Mouse (Mus musculus) layer of hippocampus, postnatal 36 days (tissue): ENCODE results near the gene Ahdc1. TPM values are rescaled to one million over a fixed set of nuclear protein-coding genes. Genes with fewer than 3 reads are reported as not detected.
A peak's percentile ranks its signal among the peaks of the same experiment; 100 is the strongest.

Experiments
- DNase-seq, 2 experiments: peaks; one replicate each; pipeline ENCODE4 v3.0.0; 2022
- total RNA-seq, 2 experiments: library from RNA; stranded (reverse); gene quantifications; 2 replicates each; pipeline ENCODE4 v1.2.3; 2021

Ahdc1 gene
- total RNA-seq, 2 experiments from 2014 or later: 111 to 113 TPM

DNA sequence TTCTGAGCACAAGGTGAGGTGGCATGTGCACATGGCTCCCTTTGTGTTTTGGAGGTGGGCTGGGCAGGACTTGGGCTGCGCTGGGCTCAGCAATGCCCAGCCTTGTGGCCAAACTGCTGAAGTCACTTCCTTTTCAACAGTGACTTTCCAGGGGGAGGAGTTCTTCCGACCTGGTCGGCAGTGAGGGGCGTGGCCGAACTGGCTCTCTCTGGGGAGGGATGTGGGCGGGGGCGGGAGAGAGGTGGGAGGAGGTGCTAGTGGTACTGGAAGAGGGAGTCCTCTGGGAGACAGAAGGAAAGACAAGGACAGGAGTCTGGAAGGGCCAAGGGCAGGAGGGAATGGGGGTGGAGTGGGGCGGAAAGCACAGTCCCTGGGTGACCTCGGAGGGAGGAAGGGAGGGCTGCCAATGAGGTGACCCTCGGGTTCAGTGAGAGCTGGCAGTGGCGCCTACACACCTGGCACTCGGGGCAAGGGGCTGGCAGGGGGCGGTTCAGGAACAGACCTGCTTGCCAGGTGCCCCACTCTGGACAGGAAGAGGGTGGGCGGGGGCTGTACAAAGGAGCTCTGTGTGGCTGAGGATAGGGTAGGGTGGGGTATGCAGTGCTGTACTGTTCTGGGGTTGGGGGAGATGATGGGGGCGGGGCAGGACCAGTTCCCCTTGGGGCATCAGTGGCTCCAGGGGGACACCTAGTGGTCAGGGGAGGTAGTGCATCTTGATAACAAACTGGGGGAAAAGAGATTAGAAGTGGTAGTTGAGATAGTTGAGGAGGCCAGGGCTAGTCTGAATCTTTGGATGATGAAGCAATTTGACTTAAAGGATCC is 45.2 kb downstream of the Ahdc1 start:
- DNase-seq: peak; percentile 39 to 64

DNA sequence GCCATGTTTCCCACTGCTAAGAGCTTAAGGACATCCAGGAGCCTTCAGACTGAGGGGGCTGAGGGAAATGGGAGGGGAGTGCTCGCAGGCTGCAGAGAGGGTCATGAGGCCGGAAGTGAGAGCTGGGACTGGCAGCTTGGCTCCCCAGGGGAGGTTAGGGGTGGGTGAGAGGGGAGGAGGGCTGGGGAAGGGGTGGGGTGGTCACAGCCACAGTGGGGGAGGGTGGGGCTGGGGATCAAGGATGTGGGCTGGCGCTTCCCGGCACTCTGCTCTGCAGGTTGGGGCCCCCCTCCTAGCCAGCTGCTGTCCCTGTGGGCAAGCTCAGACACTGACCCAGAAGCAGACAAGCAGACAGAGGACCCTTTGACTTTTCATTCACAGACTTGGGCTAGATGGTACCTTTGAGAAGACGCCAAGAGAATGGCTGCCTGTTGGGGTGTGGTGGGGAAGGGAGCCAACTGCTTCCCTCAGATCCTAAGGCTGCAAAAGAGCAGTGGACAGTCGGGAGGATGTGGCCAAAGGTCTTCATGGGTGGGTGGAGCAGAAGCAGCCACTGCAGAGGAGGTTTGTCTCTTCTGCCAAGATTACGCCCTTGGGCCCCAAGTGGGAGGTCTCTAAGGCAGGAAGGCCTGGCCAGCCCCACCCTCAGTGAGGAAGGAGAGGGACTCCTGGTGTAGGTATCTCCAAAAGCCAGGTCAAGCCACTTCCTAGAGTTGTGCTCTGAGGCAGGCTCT is 46.5 kb downstream of the Ahdc1 start:
- DNase-seq: peak in 1 of 2 experiments; percentile 10

DNA sequence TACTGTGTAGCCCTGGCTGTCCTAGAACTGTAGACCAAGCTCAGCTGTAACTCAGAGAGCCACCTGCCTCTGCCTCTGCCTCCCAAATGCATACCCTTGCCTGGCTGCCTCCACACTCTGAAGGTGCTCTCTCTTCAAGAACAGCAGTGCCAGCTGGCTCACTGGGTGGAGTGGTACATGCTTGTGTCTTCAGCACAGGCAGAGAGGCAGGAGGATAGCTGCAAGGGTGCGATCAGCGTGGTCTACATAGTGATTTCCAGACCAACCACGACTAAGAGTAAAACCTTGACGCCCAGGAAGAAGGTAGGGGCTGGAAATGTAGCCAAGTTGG is 47.0 kb downstream of the Ahdc1 start:
- DNase-seq: no peak

DNA sequence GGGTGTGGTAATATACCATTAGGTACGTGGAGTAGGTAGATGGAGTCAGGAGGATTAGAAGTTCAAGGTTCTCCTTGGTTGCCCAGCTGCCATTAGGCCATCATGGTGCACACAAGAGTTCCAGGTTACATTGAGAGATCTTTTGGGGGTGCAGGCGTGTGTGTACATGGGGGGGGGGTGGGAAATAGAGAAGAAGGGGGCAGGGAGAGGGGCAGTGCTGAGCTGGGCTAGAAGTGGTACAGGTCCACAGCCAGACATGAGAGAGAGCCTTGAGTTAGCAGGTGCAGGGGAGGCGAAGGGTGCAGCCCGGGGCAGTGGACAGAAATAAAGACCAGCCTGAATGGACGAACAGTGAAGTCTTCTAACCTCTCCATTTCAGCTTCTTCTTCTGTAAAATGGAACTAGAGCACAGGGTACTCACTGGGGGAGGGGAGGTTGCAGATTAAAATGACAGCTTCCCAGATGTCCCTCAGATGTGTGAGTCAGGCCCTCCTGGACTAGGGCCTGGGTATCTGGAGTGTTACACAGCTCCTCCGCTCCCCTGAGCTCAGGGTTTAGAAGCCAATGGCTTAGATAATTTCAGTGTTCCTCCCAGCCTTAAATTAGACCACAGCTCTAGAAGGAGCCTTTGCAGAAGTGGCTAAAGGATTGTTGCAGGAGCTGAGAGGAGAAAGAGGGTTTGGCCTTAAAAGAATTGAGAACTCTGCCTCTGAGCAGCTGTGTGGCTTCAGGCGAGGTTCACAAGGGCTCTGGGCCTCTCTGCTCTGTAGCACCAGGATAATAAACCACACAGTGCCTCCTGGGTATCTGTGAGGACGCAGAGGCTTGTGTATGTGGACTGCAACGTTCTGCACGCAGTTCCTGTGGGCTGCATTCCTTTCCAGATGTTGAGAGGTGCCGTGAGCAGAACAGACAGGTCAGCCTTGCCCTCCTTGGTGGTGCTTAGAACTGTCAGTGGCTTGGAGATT is 47.7 kb downstream of the Ahdc1 start:
- no peak for DNase-seq

DNA sequence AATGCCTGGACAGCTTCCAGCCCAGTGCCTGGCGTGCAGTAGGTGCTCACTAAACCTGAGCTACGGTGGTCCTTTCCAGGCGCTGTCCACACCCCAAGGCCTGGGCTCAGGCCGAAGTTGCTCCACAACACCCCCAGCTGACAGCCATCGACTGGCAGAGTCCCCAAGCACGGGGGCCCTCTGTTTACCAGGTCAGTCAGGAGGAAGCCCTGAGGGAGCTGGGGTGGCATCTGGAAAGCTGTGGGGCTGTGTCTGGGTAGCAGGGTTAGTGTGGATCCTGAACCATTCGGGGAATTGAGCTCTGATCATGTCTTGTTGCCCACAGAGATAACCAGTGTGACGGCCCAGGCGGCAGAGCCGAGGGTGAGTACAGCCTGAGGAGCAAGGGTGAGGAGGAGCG is 49.6 kb downstream of the Ahdc1 start:
- DNase-seq: no peak

DNA sequence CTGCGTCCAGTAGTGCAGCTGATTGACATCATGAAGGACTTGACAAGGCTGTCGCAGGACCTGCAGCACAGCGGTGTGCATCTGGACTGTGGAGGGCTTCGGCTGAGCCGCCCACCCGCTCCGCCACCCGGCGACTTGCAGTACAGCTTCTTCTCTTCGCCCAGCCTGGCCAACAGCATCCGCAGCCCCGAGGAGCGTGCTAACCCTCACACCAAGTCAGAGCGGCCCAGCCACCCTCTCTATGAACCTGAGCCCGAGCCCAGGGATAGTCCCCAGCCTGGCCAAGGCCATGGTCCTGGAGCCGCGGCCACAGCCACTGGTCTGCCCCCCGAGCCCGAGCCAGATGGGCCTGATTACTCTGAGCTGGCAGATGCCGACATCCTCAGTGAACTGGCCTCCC is 50.7 kb downstream of the Ahdc1 start:
- no peak for DNase-seq

DNA sequence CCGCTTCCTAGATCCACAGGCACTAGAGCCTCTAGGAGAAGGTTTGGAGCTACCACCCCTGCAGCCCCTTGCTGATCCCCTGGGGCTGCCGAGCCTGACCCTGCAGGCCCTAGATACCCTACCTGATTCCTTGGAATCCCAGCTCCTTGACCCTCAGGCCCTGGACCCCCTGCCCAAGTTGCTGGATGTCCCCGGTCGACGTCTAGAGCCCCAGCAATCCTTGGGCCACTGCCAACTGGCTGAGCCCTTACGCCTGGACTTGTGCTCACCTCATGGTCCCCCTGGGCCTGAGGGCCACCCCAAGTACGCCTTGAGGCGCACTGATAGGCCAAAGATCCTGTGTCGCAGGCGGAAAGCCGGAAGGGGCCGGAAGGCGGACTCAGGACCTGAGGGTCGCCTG is 51.2 kb downstream of the Ahdc1 start:
- DNase-seq: no peak

DNA sequence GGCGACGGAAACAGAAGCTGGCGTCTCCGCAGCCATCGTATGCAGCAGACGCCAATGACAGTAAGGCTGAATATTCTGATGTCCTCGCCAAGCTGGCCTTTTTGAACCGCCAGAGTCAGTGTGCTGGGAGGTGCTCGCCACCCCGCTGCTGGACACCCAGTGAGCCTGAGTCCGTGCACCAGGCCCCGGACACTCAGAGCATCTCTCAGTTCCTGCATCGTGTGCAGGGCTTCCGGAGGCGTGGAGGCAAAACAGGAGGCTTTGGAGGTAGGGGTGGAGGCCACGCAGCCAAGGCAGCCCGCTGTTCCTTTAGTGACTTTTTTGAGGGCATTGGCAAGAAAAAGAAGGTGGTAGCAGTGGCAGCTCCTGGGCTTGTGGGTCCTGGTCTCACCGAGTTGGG is 52.1 kb downstream of the Ahdc1 start:
- no peak for DNase-seq

DNA sequence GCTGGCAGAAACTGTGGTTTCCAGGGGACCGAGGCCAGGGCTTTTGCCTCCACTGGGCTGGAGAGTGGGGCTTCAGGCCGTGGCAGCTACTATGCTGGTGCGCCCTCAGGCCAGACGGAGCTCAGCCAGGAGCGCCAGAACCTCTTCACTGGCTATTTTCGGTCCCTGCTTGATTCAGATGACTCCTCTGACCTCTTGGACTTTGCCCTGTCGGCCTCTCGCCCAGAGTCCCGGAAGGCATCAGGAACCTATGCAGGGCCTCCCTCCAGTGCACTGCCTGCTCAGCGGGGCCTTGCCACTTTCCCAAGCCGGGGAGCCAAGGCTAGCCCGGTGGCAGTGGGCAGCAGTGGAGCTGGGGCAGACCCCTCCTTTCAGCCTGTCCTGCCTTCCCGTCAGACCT is 52.7 kb downstream of the Ahdc1 start:
- DNase-seq: no peak

DNA sequence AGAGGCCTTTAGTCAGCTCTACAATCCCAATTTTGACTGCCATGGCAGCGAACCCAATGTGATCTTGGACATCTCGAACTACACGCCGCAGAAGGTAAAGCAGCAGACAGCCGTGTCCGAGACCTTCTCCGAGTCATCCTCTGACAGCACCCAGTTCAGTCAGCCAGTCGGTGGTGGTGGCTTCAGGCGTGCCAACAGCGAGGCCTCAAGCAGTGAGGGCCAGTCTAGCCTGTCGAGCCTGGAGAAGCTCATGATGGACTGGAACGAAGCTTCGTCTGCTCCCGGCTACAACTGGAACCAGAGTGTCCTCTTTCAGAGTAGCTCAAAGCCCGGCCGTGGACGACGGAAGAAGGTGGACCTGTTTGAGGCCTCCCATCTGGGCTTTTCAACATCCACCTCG is 53.7 kb downstream of the Ahdc1 start:
- DNase-seq: no peak

DNA sequence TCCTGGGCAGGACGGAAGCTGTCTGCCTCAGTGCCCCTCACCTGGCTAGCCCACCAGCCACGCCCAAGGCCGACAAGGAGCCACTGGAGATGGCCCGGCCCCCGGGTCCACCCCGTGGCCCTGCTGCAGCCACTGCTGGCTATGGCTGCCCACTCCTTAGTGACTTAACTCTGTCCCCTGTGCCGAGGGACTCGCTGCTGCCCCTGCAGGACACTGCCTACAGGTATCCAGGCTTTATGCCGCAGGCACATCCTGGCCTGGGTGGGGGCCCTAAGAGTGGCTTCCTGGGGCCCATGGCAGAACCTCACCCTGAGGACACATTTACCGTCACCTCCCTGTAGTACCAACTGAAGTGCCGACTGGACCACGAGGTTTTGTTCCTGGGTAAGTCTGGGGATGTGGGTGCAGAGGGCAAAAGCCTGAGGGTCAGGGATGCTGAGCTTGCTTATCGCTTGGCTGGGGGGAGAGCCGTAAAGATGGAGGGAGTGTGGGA is 54.9 kb downstream of the Ahdc1 start:
- no peak for DNase-seq

DNA sequence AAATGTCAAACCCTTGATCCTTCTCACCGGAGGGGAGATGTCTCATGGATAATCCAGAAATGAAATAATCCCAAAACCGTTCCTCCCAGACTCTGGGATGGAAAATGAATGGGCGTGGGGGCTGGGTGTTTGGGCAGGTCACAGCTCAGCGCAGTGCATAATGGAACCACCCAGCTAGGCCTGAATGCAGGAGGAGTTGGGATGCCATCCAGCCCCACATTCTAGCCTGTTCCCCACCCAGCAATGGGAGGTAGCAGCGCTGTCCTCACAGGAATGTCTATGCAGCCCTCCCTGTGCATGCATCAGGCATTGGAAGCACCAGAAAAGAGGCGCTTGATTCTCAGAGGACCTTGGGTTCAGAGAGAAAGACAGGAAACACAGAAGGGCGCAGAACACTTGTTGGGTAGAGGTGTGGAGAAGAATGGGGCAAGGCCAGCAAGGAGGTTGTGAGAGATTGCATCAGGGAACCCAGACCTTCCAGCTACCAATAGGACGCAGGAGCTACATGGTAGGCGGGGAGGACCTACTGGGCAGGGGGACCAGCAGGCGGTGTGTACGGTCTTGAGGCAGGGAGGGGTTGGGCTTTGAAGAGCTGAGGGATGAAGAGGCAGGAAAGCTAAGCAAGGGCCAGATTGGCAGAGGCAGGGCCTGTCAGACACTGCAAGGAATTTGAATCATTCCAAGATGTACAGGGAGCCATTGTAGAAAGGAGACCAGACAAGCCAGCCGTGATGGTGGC is 57.5 kb downstream of the Ahdc1 start:
- no peak for DNase-seq

DNA sequence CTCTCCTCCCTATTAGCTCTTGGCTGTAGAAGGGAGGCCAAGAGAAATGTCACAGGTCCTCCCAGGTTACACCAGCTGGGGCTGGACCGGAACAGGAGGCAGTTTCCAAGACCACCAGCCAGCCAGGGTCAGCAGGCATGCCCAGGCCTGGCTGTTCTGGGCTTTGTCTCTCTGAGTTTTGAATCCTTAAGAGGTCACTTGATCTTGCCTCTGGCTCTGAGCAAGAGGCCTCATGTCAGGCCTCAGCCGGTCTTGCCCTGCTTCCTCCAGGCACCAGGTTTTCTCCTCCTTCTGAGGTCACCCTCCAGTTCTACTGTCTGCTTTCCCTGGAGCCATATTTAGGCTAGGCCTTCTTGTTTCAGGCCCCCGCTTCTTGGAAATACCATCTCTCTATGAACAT is 59.3 kb downstream of the Ahdc1 start:
- DNase-seq: no peak

DNA sequence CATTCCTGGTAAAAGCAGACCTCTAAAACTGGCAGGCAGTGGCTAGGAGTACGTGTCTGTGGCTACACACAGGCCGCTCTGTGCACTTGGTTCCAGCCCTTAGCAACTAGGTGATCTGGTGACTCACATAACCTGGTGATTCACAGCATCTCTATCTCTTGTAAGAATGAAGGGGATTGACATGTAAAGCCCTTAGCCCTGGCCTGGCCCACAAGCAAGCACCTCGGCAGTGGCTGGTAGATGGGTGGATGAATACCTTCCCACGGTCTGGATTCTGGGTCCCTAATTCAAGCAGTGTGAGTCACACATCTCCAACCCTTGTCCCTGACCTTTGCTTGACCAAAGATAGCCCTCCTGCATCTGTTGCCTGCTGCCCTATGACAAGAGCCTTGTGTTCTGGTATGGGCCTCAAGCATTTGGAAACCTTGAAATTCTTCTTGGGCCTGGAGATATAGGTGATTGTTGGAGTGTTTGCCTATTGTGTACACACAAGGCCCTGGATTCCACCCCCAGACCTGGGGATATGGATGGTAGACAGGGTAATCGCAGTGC is 59.8 kb downstream of the Ahdc1 start:
- no peak for DNase-seq

DNA sequence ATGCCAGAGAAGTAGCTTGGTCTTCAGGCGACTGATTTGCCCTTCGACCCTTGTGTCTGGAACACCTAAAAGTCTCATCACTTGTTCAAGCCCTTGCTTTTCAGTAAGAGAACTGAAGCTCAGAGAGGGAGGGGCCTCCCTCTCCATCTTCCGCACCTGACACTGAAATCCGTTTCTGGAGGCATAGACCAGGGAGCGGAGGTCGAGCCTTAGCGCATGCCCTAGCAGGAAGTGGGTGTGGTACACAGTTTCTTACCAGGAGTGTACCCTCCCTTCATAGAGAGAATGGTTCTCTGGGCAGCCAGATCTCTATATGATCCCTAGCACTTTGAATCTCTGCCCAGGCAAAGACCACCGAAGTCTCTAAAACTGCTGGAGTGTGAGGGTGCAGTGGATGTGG is 62.1 kb downstream of the Ahdc1 start:
- no peak for DNase-seq

DNA sequence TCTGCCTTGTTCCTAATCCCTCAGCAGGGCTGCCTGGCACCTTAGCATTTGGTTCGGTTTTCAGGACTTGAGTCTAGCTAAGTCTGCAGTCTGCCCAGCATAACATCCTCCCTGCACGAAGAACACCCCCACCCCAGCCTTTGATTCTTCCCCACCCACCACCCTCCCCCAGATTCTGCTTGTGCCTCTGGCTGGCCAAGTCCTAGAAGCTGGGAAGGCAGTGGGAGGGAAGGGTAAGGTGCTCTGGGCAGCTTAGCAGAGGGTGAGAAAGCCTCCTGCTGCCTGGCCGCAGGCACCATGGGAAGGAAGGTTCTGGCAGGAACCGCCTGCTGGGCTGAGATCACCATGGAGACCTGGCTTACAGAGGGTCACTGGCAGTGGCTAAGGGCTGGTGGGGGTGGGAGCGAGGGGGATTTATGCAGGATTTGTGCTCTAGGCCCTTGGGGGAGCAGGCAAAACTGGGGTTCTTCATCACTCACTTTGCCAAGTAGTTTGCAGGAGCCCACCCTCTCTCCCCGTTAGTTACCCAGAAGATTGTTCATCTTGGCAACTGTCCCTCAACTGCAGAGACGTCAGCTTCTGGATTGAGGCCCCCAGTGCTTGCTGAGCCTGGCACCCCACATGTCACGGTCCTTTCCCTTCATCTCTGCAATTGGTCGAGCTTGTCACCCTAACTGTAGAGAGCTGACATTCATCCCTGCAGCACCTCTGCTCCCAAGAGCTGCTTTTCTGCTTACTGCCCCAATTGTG is 63.2 kb downstream of the Ahdc1 start:
- peak in 1 of 2 experiments; percentile 68 for DNase-seq

DNA sequence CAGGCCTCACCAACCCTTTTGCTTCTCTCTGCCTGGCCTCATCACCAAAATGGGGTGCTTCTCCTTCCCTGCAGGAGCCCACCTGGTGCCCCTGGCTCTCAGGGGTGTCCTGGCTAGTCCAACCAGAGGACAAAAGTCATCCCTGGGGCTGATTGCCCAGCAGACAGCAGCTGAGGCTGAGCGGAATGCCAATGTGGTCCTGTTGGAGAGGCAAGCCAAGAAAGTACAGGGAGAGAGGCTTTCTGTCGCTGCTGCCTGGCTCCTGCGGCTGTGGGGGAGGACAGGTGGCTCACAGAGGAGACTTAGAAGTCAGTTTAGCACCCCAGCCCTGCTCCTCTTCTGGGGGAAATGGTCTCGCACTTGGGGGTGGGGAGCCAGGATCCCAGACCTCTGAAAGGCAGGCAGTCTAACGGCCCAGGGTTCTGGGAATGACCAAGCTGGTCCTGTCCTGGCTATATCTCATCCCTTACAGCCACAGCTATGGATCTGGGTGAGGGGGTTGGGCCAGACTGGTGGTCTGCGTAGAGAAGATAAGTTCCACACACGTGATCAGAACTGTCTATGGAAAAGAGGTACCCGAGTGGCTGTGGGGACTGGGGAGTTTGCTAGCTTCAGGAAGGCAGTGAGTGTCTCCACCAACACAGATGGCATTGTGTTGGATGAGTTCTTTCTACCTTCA is 64.0 kb downstream of the Ahdc1 start:
- no peak for DNase-seq

DNA sequence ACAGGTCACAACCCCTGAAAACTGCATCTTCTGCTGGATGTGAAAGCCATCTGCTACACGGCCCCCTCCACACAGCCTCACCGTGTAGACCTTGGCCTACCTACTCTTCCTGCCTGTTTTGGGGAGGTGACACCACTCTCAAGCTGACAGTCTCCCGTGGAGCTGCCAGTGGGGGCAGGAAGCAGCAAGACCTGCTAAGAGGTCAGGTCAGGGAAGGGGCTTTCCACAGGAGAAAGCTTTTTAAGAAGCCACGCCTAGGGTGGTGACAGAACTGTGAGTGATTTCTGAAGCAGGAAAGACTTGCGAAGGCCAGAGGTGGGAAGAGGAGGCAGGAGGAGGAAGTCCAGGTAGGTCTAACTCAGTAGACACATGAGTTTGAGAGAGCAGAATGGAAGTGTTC is 67.9 kb downstream of the Ahdc1 start:
- no peak for DNase-seq

DNA sequence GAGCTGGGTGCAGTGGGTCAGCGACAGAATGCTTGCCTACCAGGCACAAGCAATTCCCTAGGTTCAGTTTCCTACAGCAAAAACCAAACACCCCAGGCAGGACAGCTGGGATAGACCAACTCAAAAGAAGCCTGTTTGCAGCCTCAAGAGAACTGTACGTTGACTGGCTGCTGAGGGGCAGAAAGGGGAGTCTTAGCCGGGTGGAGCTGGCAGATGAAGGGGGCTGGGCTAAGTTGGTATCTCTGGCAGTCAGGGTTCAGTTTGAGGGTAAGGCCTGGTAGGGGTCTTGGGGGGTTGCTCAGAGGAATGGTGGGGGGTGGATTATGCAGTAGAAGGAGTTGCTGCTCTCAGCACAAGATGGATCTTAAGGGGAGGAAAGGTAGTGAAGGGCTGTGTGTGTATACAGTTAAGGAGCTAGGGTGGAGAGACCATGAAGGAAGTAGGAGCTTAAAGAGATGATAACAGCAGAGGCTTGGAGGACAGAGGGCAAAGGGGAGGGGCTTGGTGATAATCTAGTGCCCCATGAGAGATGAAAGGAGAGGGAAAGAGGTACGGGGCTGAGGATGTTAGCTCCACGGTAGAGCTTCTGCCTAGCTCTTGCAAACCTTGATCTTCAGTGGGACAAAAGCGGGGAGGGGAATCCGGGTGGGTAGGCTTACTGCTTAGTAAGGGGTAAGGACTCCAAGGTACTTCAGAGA is 68.5 kb downstream of the Ahdc1 start:
- no peak for DNase-seq

DNA sequence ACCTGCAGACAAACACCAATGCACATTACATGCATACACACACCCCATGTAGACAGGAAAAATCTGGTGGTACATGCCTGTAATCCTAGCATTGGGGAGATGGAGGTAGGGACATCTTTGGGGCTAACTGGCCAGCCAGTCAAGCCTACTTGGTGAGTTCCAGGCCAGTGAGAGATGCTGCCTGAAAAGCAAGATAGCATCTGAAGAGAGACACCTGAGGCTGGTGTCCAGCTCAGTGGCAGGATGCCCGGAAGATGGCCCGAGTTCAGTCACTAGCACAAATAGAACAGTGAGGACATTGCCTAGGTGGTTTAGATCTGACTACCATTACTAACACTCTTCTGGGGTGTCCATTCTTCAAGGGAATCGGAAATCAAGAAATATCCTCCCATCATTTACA is 69.8 kb downstream of the Ahdc1 start:
- no peak for DNase-seq
